Mouse (Mus musculus) cortical plate, adult 2 months (tissue): ENCODE results near the gene Nfasc.

Experiments used
- CTCF ChIP-seq: fragments of 200-500 bp; IDR thresholded peaks from 2 replicates; pipeline ENCODE4 v1.5.1; 2011; ENCODE audit warnings: mild to moderate bottlenecking, control low read depth, low read length; ENCODE audit not compliant: insufficient read depth; ENCODE audit errors: extremely low read depth
- POLR2A ChIP-seq: fragments of 200-500 bp; IDR thresholded peaks from 2 replicates; pipeline ENCODE4 v1.6.1; 2011; ENCODE audit warnings: mild to moderate bottlenecking, low read length, control low read depth; ENCODE audit not compliant: insufficient read depth; ENCODE audit errors: extremely low read depth

DNA sequence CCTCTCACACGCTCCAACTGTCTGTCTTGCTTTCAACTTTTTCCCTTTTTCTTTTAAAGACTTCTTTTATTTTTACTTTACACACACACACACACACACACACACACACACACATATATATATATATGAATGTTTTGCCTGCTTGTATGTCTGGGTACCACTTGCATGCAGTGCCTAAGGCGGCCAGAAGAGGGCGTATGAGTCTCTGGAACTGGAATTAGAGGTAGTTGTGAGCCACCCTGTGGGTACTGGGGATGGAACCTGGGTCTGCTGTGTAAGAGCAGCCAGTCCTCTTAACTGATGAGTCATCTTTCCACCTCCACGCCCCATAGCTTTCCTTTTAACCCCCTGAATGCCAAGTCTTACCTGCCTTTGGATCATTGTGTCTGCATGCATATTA is 217.7 kb downstream of the Nfasc start:
- TF ChIP-seq CTCF (peak; percentile 37), POLR2A (no peak)
